ENCODE assay signal across 14 mouse cellular contexts in the genomic region with DNA sequence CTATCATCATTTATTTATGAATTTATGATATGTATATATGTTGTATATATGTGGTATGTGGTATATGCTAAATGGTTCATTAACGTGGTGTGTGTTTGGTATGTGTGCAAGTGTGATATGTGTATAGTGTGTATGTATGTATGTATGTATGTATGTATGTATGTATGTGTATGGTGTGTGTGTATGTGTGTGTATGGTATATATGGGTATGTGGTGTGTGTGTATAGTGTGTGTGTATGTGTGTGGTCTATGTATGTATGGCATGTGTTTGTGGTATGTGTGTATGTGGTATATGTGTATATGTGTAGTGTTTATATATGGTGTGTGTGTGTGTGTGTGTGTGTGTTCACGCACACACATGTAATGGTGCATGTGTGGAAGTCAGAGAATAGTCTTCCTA.
"Had no signal": no experiment of that assay in that cellular context is flagged by ENCODE, and none has a peak within 500 bp of the region (broad histone marks: within the 10 kb centered on the region; RNA-seq: fewer than 3 reads in every experiment).

No protein-coding gene starts in this region.

- H3K27ac ChIP-seq: liver, embryonic 12.5 days; liver, embryonic 14.5 days; neural tube, embryonic 13.5 days; stomach, embryonic 15.5 days; stomach, postnatal 0 days had no signal

- H3K4me3 ChIP-seq: liver, embryonic 12.5 days; megakaryocyte, embryonic 14.5 days; neural tube, embryonic 13.5 days; stomach, embryonic 15.5 days had no signal

- H3K9ac ChIP-seq: liver, embryonic 12.5 days; liver, embryonic 14.5 days; lung, embryonic 14.5 days; neural tube, embryonic 13.5 days; stomach, embryonic 15.5 days had no signal

- H3K4me2 ChIP-seq: liver, embryonic 12.5 days; lung, embryonic 14.5 days; neural tube, embryonic 13.5 days; stomach, embryonic 15.5 days had no signal

- H3K9me3 ChIP-seq: liver, embryonic 12.5 days; megakaryocyte, embryonic 14.5 days; neural tube, embryonic 13.5 days; stomach, embryonic 15.5 days had no signal

- H3K4me1 ChIP-seq: liver, embryonic 12.5 days; megakaryocyte, embryonic 14.5 days; neural tube, embryonic 13.5 days; stomach, embryonic 15.5 days had no signal

- H3K27me3 ChIP-seq: liver, embryonic 12.5 days; megakaryocyte, embryonic 14.5 days; neural tube, embryonic 13.5 days; stomach, embryonic 15.5 days had no signal

- DNase-seq: lung, adult 18-20 months; lung, embryonic 14.5 days; lung, postnatal 10 days; lung, postnatal 4 days; right cerebral cortex, postnatal 14 days; thymus, adult 2 months; thymus, postnatal 25 days; thymus, postnatal 4 days had no signal

- H3K36me3 ChIP-seq: liver, embryonic 12.5 days; neural tube, embryonic 13.5 days; stomach, embryonic 15.5 days had no signal

- ATAC-seq: liver, embryonic 12.5 days had no signal
